Mouse (Mus musculus) embryonic facial prominence, embryonic 11.5 days (tissue): ENCODE data around the gene Slit3. TPM values are rescaled to one million over a fixed set of nuclear protein-coding genes. Genes with fewer than 3 reads are reported as not detected.

ENCODE experiments used
- ATAC-seq: fragments of 200-750 bp; cut with Nextera tagmentation; replicated peaks from 2 replicates; pipeline ENCODE4 v1.8.0; 2017; ENCODE audit warnings: low read depth; ENCODE audit not compliant: insufficient number of reproducible peaks, low FRiP score, low TSS enrichment
- DNase-seq: peaks from one replicate; pipeline ENCODE4 v3.0.0-alpha.2; 2015; ENCODE audit warnings: low spot score
- H3K27ac ChIP-seq: fragments of 300-500 bp; sonication (generic); replicated peaks from 2 replicates; pipeline ENCODE4 v1.5.1; 2014; ENCODE audit warnings: mild to moderate bottlenecking, low read depth, low read length, control low read depth
- H3K27me3 ChIP-seq: fragments of 300-500 bp; sonication (generic); 2 replicates; pipeline ENCODE4 v1.6.1; 2014; ENCODE audit warnings: mild to moderate bottlenecking, low read length, moderate library complexity, mixed read lengths; ENCODE audit not compliant: control insufficient read depth, insufficient read depth
- H3K36me3 ChIP-seq: fragments of 300-500 bp; sonication (generic); replicated peaks from 2 replicates; pipeline ENCODE4 v1.6.1; 2014; ENCODE audit warnings: low read depth, mild to moderate bottlenecking, low read length, moderate library complexity, mixed read lengths; ENCODE audit not compliant: control insufficient read depth, insufficient read depth
- H3K4me1 ChIP-seq: fragments of 300-500 bp; sonication (generic); 2 replicates; pipeline ENCODE4 v1.6.1; 2014; ENCODE audit warnings: low read length, mixed read lengths; ENCODE audit not compliant: control insufficient read depth, insufficient read depth
- H3K4me2 ChIP-seq: fragments of 300-500 bp; sonication (generic); 2 replicates; pipeline ENCODE4 v1.6.1; 2014; ENCODE audit warnings: low read depth, mild to moderate bottlenecking, control low read depth, low read length, moderate library complexity
- H3K4me3 ChIP-seq: fragments of 300-500 bp; sonication (generic); 2 replicates; pipeline ENCODE4 v1.5.1; 2014; ENCODE audit warnings: low read depth, low read length, control low read depth
- H3K9ac ChIP-seq: fragments of 300-500 bp; sonication (generic); replicated peaks from 2 replicates; pipeline ENCODE4 v1.6.1; 2014; ENCODE audit warnings: mild to moderate bottlenecking, control low read depth, low read length
- H3K9me3 ChIP-seq: fragments of 300-500 bp; sonication (generic); replicated peaks from 2 replicates; pipeline ENCODE4 v1.6.1; 2016; ENCODE audit warnings: mild to moderate bottlenecking, low read length, inconsistent platforms, mixed read lengths; ENCODE audit not compliant: control insufficient read depth
- WGBS: fragments of 180-500 bp; shearing (Covaris S2); extraction: QIAGEN DNeasy Blood & Tissue Kit; methylation state at CpG from one replicate; pipeline ENCODE4 v1.1.7; 2014; 5-methylcytosine and 5-hydroxymethylcytosine counted together
- polyA plus RNA-seq: library from polyadenylated mRNA; unstranded; fragments of >200 nt; fragmentation: Nextera tagmentation; extraction: Ambion mirVana; gene quantifications from 2 replicates; pipeline ENCODE4 v1.2.1, GENCODE M21; 2014

Gene Slit3
- polyA plus RNA-seq, 1 experiment from 2014 or later: 10.5 TPM

GRCm38 (mm10) chr11:35454781-35455180 lies 333.8 kb downstream of the Slit3 start:
- Histone ChIP-seq H3K4me3 (no peak overlapping the region), H3K4me2 (no peak overlapping the region), H3K36me3 (no peaks in the 10 kb centered on the region), H3K9ac (no peak overlapping the region), H3K27me3 (no peaks in the 10 kb centered on the region), H3K9me3 (no peaks in the 10 kb centered on the region), H3K27ac (no peak overlapping the region), H3K4me1 (no peaks in the 10 kb centered on the region; the same call in 1 of the 2 replicates)
- WGBS: 48% methylated on average over 4 of the region's 4 CpGs
- ATAC-seq (no peak), DNase-seq (peak; percentile 31)

GRCm38 (mm10) chr11:35458068-35458467 lies 337.0 kb downstream of the Slit3 start:
- H3K27me3 ChIP-seq: no peaks in the 10 kb centered on the region
- no peak overlapping the region for H3K27ac ChIP-seq
- no peak overlapping the region for H3K4me2 ChIP-seq
- no peak overlapping the region for H3K9ac ChIP-seq
- DNase-seq (no peak), ATAC-seq (no peak)
- H3K36me3 ChIP-seq: no peaks in the 10 kb centered on the region
- H3K4me1 ChIP-seq: no peaks in the 10 kb centered on the region; the same call in 1 of the 2 replicates
- no peaks in the 10 kb centered on the region for H3K9me3 ChIP-seq
- 41% methylated on average over 2 of the region's 2 CpGs for WGBS
- no peak overlapping the region for H3K4me3 ChIP-seq

- 94% methylated on average over 6 of the region's 6 CpGs for WGBS
- no peaks in the 10 kb centered on the region for H3K27me3 ChIP-seq
- no peak overlapping the region for H3K9ac ChIP-seq
- no peak overlapping the region for H3K4me3 ChIP-seq
- no peak for ATAC-seq
- DNase-seq: no peak
- H3K4me2 ChIP-seq: no peak overlapping the region
- no peaks in the 10 kb centered on the region for H3K36me3 ChIP-seq
- no peak overlapping the region for H3K27ac ChIP-seq
- no peaks in the 10 kb centered on the region for H3K9me3 ChIP-seq
- no peaks in the 10 kb centered on the region for H3K4me1 ChIP-seq
These were observed 345.7 kb downstream of the Slit3 start for GRCm38 (mm10) chr11:35466701-35467100.

GRCm38 (mm10) chr11:35468847-35469246 lies 347.8 kb downstream of the Slit3 start:
- no peak for DNase-seq
- Histone ChIP-seq H3K4me3 (no peak overlapping the region), H3K36me3 (no peaks in the 10 kb centered on the region), H3K4me1 (no peaks in the 10 kb centered on the region; the same call in 1 of the 2 replicates), H3K27ac (no peak overlapping the region), H3K27me3 (no peaks in the 10 kb centered on the region), H3K4me2 (no peak overlapping the region), H3K9me3 (no peaks in the 10 kb centered on the region), H3K9ac (no peak overlapping the region)
- WGBS: 90% methylated on average over 7 of the region's 7 CpGs
- ATAC-seq: no peak

- H3K27me3 ChIP-seq: no peaks in the 10 kb centered on the region
- H3K36me3 ChIP-seq: no peaks in the 10 kb centered on the region
- no peak overlapping the region for H3K4me2 ChIP-seq
- no peaks in the 10 kb centered on the region for H3K9me3 ChIP-seq
- WGBS: 43% methylated on average over 4 of the region's 4 CpGs
- no peak for ATAC-seq
- H3K4me1 ChIP-seq: no peaks in the 10 kb centered on the region; the same call in 1 of the 2 replicates
- peak; percentile 45 for DNase-seq
- H3K9ac ChIP-seq: no peak overlapping the region
- no peak overlapping the region for H3K27ac ChIP-seq
- H3K4me3 ChIP-seq: no peak overlapping the region
These were observed 348.9 kb downstream of the Slit3 start for GRCm38 (mm10) chr11:35469940-35470339.

- no peak for ATAC-seq
These were observed 349.8 kb downstream of the Slit3 start for GRCm38 (mm10) chr11:35470853-35471252.

GRCm38 (mm10) chr11:35472842-35473616 lies 352.0 kb downstream of the Slit3 start:
- WGBS: 52% methylated on average over 11 of the region's 11 CpGs
- Histone ChIP-seq H3K4me2 (no peak overlapping the region), H3K27me3 (no peaks in the 10 kb centered on the region), H3K4me3 (no peak overlapping the region), H3K4me1 (no peaks in the 10 kb centered on the region; the same call in 1 of the 2 replicates), H3K27ac (no peak overlapping the region), H3K9ac (no peak overlapping the region), H3K36me3 (no peaks in the 10 kb centered on the region), H3K9me3 (no peaks in the 10 kb centered on the region)
- ATAC-seq: no peak
- DNase-seq: no peak

More at GRCm38 (mm10) chr11:35470853-35471252, 349.8 kb downstream of the Slit3 start:
- Histone ChIP-seq H3K4me3 (no peak overlapping the region), H3K4me1 (no peaks in the 10 kb centered on the region; the same call in 1 of the 2 replicates), H3K27ac (no peak overlapping the region), H3K36me3 (no peaks in the 10 kb centered on the region), H3K27me3 (no peaks in the 10 kb centered on the region), H3K9me3 (no peaks in the 10 kb centered on the region), H3K4me2 (no peak overlapping the region), H3K9ac (no peak overlapping the region)
- 64% methylated on average over 5 of the region's 5 CpGs for WGBS
- no peak for DNase-seq

GRCm38 (mm10) chr11:35473617-35473996 lies 352.6 kb downstream of the Slit3 start:
- H3K4me3 ChIP-seq: no peak overlapping the region
- H3K36me3 ChIP-seq: no peaks in the 10 kb centered on the region
- no peak overlapping the region for H3K4me2 ChIP-seq
- WGBS: 60% methylated on average over 5 of the region's 5 CpGs
- peak; percentile 29 for DNase-seq
- no peaks in the 10 kb centered on the region for H3K27me3 ChIP-seq
- no peak overlapping the region for H3K9ac ChIP-seq
- no peaks in the 10 kb centered on the region; the same call in 1 of the 2 replicates for H3K4me1 ChIP-seq
- ATAC-seq: no peak
- H3K9me3 ChIP-seq: no peaks in the 10 kb centered on the region; the same call in 1 of the 2 replicates
- no peak overlapping the region for H3K27ac ChIP-seq
